Comparison of ENCODE assay signal across 12 mouse cellular contexts in the genomic region with DNA sequence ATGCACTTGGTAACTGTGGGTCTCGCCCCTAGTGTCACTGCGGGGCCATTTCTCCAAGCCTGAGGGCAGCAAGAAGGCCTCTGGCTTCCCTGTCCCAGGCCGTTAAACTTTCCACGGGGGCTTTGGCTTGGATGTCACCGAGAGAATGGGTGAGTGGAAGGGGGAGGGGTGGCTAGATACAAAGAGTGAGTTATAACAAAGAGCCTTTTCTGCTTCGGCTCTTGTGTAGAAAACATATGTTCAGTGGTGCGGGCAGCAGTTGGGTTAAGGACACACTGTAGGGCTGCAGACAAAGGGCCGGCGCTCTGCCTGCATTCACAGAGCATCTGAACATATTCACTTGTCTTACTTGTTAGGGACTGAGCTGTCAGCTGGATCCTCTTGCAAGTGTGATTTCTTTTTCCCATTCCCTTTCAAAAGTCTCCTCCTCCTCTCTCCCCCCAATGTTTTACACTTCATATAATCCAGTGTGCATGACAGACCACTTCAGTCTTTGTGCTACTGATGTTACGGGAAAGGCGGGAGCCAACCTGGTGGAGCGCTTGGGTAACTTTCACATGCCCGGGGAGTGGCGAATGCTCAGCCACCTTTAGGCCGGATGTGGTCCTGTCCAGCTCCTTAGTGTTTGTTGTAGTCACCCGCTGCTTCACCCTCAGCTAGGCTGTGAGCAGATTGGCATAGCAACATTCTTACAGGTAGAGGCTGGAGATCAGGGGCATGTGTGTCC.
DNase-seq lines count a peak whose midpoint lies in the region; ATAC-seq and TF ChIP-seq lines count a peak whose summit lies in the region.
"Had no signal": no experiment of that assay in that cellular context is flagged by ENCODE, and none has a peak within 500 bp of the region (broad histone marks: within the 10 kb centered on the region; RNA-seq: fewer than 3 reads in every experiment).

No protein-coding gene starts in this region.

- peaks cover 100% of the 10 kb centered on the region for H3K27me3 ChIP-seq in midbrain, embryonic 10.5 days (ENCODE audit: low read depth, poor library complexity, severe bottlenecking)
- H3K27me3 ChIP-seq in midbrain, postnatal 0 days (ENCODE audit: insufficient read depth, low read length), result no peaks in the 10 kb centered on the region
- H3K27me3 ChIP-seq in forebrain, embryonic 12.5 days, result peaks cover 84% of the 10 kb centered on the region
- no peaks in the 10 kb centered on the region for H3K27me3 ChIP-seq in liver, embryonic 11.5 days (replicated peaks; ENCODE audit: control insufficient read depth, insufficient read depth, low read length)

- no peak overlapping the region for H3K9ac ChIP-seq in midbrain, postnatal 0 days (replicated peaks; ENCODE audit: low read length, poor library complexity, severe bottlenecking)
- no peak overlapping the region for H3K9ac ChIP-seq in forebrain, embryonic 12.5 days
- H3K9ac ChIP-seq in liver, embryonic 11.5 days (ENCODE audit: low read depth, low read length), result no peak overlapping the region
- H3K9ac ChIP-seq: liver, postnatal 0 days had no signal

- WGBS in midbrain, embryonic 10.5 days, result 30% methylated on average over 16 of the region's 16 CpGs
- WGBS in midbrain, postnatal 0 days, result 36% methylated on average over 16 of the region's 16 CpGs
- 18% methylated on average over 16 of the region's 16 CpGs for WGBS in forebrain, embryonic 12.5 days
- 84% methylated on average over 16 of the region's 16 CpGs for WGBS in liver, embryonic 11.5 days

- no peaks in the 10 kb centered on the region for H3K36me3 ChIP-seq in midbrain, embryonic 10.5 days
- H3K36me3 ChIP-seq in midbrain, postnatal 0 days (ENCODE audit: insufficient read depth, low read length), result no peaks in the 10 kb centered on the region
- no peaks in the 10 kb centered on the region for H3K36me3 ChIP-seq in forebrain, embryonic 12.5 days (replicated peaks)
- H3K36me3 ChIP-seq in liver, embryonic 11.5 days (ENCODE audit: control insufficient read depth, insufficient read depth, low read length), result no peaks in the 10 kb centered on the region

- ATAC-seq in midbrain, postnatal 0 days (ENCODE audit: low FRiP score), result no peak; the same call in 1 of the 2 replicates
- ATAC-seq in forebrain, embryonic 12.5 days (ENCODE audit: low FRiP score), result peak; percentile 89
- ATAC-seq in liver, embryonic 11.5 days (replicated peaks; ENCODE audit: low FRiP score), result no peak
- ATAC-seq: CD4-positive, CD25-positive, alpha-beta regulatory T cell, adult 4 months; liver, postnatal 0 days had no signal

- H3K4me3 ChIP-seq in midbrain, embryonic 10.5 days, result peak overlapping the region; percentile 12
- H3K4me3 ChIP-seq in midbrain, postnatal 0 days (ENCODE audit: low read depth, low read length), result no peak overlapping the region
- H3K4me3 ChIP-seq in forebrain, embryonic 12.5 days (replicated peaks), result no peak overlapping the region
- no peak overlapping the region for H3K4me3 ChIP-seq in liver, embryonic 11.5 days (ENCODE audit: low read depth, low read length)

- peak; percentile 56 for DNase-seq in midbrain, embryonic 10.5 days (ENCODE audit: low spot score)
- no peak for DNase-seq in midbrain, postnatal 0 days (ENCODE audit: low spot score)
- DNase-seq in mesoderm, embryonic 11.5 days (ENCODE audit: low read depth, low spot score), result peak; percentile 74
- DNase-seq in retina, postnatal 1 day, result peak; percentile 92
- DNase-seq in cerebellum, adult 18-20 months, result no peak
- no peak for DNase-seq in spleen, postnatal 10 days (ENCODE audit: low spot score in 2 of 2)
- DNase-seq in liver, embryonic 11.5 days (ENCODE audit: low spot score), result no peak
- DNase-seq: cerebellum, postnatal 10 days; kidney, postnatal 10 days; liver, postnatal 0 days had no signal

- no peaks in the 10 kb centered on the region for H3K9me3 ChIP-seq in midbrain, embryonic 10.5 days (replicated peaks)
- no peaks in the 10 kb centered on the region for H3K9me3 ChIP-seq in midbrain, postnatal 0 days (ENCODE audit: low read length)
- H3K9me3 ChIP-seq in forebrain, embryonic 12.5 days, result no peaks in the 10 kb centered on the region
- no peaks in the 10 kb centered on the region for H3K9me3 ChIP-seq in liver, embryonic 11.5 days (ENCODE audit: control insufficient read depth, low read length)

- TF ChIP-seq CTCF in midbrain, postnatal 0 days (IDR thresholded peaks at IDR 0.05), result no peak

- peak overlapping the region; percentile 72 for H3K27ac ChIP-seq in midbrain, embryonic 10.5 days (replicated peaks)
- no peak overlapping the region for H3K27ac ChIP-seq in midbrain, postnatal 0 days (ENCODE audit: low read depth, low read length)
- H3K27ac ChIP-seq in forebrain, embryonic 12.5 days, result peak overlapping the region; percentile 47; the same call in 1 of the 2 replicates
- no peak overlapping the region for H3K27ac ChIP-seq in liver, embryonic 11.5 days (ENCODE audit: low read depth, low read length)

- no peak overlapping the region for H3K4me2 ChIP-seq in midbrain, postnatal 0 days (ENCODE audit: low read depth, low read length, poor library complexity, severe bottlenecking)
- H3K4me2 ChIP-seq in forebrain, embryonic 12.5 days, result peak overlapping the region; percentile 13; the same call in 1 of the 2 replicates
- no peak overlapping the region for H3K4me2 ChIP-seq in liver, embryonic 11.5 days

- H3K4me1 ChIP-seq in midbrain, embryonic 10.5 days, result peaks cover 81% of the 10 kb centered on the region
- H3K4me1 ChIP-seq in midbrain, postnatal 0 days (ENCODE audit: insufficient read depth, low read length), result no peaks in the 10 kb centered on the region
- H3K4me1 ChIP-seq in forebrain, embryonic 12.5 days, result peaks cover 57% of the 10 kb centered on the region
- H3K4me1 ChIP-seq in liver, embryonic 11.5 days (replicated peaks; ENCODE audit: control insufficient read depth, insufficient read depth, low read length), result peaks cover 17% of the 10 kb centered on the region

Comparison
In these comparisons a context has a peak if more than half of its experiments do, and no peak if none do; other contexts are left out.
1. DNase-seq: peak in midbrain, embryonic 10.5 days (single experiment), mesoderm, embryonic 11.5 days (single experiment) and retina, postnatal 1 day (single experiment); none in midbrain, postnatal 0 days (single experiment), cerebellum, adult 18-20 months (0 of 2), spleen, postnatal 10 days (0 of 2) and liver, embryonic 11.5 days (single experiment).
2. H3K27ac ChIP-seq: peak in midbrain, embryonic 10.5 days (single experiment) and forebrain, embryonic 12.5 days (single experiment); none in midbrain, postnatal 0 days (single experiment) and liver, embryonic 11.5 days (single experiment).